Mouse (Mus musculus): ENCODE data around the gene Acaa1a. TPM values are rescaled to one million over a fixed set of nuclear protein-coding genes. Genes with fewer than 3 reads are reported as not detected.

Gene Acaa1a
- polyA plus RNA-seq, 1 experiment from 2014 or later = 75.1 TPM

DNA sequence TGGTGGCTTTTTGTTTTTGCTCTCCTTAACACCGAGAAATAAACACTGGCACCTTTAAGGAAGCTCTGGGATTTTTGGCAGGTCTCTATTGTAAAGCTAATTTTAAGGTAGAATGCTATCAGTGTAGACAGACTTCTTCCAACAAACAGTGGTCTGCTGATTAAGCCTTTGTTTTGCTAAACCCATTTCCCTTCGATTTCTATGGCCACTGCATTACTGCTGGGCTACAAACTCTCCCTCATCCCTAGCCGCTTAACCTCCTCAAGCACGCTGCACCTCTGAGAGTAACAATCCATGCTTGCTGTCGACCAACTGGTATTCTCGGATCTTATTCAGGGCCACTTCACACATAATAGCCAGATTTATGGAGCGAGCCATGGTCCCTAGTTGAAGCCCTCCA, 18.5 kb upstream of the Acaa1a start:
- peak overlapping the region; percentile 26 for H3K9ac ChIP-seq (ENCODE audit: low read length)
- H3K36me3 ChIP-seq (ENCODE audit: control insufficient read depth, insufficient read depth, low read length) = no peaks in the 10 kb centered on the region
- H3K27me3 ChIP-seq (ENCODE audit: control insufficient read depth, insufficient read depth, low read length) = no peaks in the 10 kb centered on the region
- H3K4me2 ChIP-seq (ENCODE audit: low read depth) = peak overlapping the region; percentile 98
- 12% methylated on average over 7 of the region's 7 CpGs for WGBS
- no peaks in the 10 kb centered on the region for H3K9me3 ChIP-seq (ENCODE audit: control insufficient read depth, low read length)
- H3K4me1 ChIP-seq (ENCODE audit: control insufficient read depth, insufficient read depth, low read length) = peaks cover 5% of the 10 kb centered on the region; the same call in 1 of the 2 replicates
- no peak overlapping the region for H3K27ac ChIP-seq (ENCODE audit: low read depth, low read length)
- DNase-seq (ENCODE audit: low spot score) (no peak), ATAC-seq (ENCODE audit: insufficient read depth, low FRiP score, low TSS enrichment) (no peak)
- peak overlapping the region; percentile 92 for H3K4me3 ChIP-seq (ENCODE audit: low read depth, low read length)

DNA sequence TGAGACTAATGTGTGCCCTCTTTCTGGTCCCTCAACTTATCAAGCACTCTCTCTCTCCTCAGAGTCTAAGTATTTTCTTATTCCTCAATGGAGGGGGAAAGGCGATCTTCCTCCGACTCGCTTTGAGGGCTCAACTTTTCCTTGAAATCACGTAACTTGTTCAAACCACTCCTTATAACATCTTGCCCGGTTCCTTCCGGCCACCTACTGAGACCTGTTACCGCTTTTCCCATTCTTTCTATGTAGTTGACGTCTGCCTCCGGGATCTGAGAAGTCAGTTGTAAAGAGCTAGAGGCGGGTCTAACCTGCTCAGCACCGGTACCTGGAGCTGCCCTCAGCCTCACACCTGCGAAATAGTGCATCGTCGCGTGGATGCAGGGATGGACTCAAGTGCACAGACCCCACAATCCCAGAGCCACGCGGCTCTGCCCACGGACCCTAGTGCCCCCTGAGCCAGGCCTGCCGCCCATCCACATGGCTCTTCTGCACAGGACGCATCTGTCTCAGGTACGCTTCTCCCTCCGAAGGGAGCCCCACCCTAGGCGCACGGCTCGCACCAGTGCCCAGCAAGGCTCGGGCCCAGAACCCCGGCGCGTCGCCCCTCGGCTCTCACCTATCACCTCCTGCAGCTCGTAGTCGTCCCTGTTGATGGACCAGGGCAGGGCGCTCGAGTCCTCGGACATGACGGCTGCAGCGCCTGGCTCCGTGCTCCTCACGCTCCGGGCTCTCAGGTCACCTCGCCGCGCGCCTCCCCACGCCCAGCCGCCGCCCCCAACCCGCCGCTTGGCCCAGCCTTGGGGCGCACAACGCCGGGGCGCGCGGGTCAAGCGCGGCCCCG, 17.9 kb upstream of the Acaa1a start:
- peak overlapping the region; percentile 92 for H3K4me3 ChIP-seq (ENCODE audit: low read depth, low read length)
- ATAC-seq (ENCODE audit: insufficient read depth, low FRiP score, low TSS enrichment) (peak; percentile 56), DNase-seq (ENCODE audit: low spot score) (peak; percentile 27)
- H3K4me2 ChIP-seq (ENCODE audit: low read depth) = peak overlapping the region; percentile 98
- H3K27ac ChIP-seq (ENCODE audit: low read depth, low read length) = peak overlapping the region; percentile 83; the same call in 1 of the 2 replicates
- peak overlapping the region; percentile 89 for H3K9ac ChIP-seq (ENCODE audit: low read length)
- no peaks in the 10 kb centered on the region for H3K27me3 ChIP-seq (ENCODE audit: control insufficient read depth, insufficient read depth, low read length)
- no peaks in the 10 kb centered on the region for H3K9me3 ChIP-seq (ENCODE audit: control insufficient read depth, low read length)
- H3K4me1 ChIP-seq (ENCODE audit: control insufficient read depth, insufficient read depth, low read length) = peaks cover 5% of the 10 kb centered on the region; the same call in 1 of the 2 replicates
- H3K36me3 ChIP-seq (ENCODE audit: control insufficient read depth, insufficient read depth, low read length) = no peaks in the 10 kb centered on the region
- 0% methylated on average over 43 of the region's 59 CpGs for WGBS

DNA sequence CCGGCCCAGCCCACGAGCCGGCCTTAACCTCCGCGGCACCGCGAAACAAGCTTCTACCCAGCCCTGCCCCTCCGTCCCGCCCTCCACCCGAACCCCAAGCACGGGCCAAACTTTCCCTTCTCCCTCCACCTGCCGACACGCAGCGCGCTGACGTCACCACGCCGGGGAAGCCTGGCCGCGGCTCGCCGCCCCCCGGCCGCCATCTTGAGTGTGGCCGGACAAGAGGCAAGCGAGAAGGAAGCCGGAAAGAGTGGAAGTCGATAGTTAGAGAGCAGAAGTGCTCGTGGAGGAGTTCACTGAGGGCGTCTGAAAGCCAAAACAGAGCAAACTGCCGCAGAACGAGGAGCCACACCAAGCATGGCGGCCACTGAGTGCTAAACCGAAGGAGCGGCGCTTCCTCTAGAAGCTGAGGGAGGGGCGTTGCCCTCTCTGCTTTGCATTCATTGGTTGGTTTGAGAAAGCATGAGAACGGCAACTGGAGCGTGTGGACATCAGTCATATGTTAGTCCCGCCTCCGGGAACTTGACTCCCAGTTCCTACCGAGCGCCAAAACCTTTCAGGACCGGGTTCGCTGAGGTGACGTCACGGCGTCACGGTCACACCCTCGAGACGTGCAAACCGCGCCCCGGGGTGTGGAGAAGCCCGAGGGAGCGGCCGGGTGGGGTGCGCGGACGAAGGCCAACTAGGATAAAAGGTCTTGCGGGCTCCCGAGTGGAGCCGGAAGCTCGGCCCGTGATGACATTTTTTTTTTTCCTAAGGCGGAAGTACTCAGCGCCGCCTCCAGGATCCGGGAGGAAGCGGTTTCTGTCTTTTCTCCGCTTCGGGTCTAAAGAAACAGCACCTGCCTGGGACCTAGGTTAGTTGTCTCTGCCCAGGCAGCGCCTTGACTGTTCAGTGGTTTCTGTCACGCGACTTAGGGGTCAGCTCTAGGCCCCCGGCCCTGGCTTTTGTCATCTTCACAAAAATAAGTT, 16.9 kb upstream of the Acaa1a start, which contains the start of gene Oxsr1:
Gene Oxsr1 (minus strand): TSS at position 139 of the 971 bp plus-strand sequence.
- H3K9me3 ChIP-seq (ENCODE audit: control insufficient read depth, low read length) = no peaks in the 10 kb centered on the region
- peak; percentile 97 for ATAC-seq (ENCODE audit: insufficient read depth, low FRiP score, low TSS enrichment)

DNA sequence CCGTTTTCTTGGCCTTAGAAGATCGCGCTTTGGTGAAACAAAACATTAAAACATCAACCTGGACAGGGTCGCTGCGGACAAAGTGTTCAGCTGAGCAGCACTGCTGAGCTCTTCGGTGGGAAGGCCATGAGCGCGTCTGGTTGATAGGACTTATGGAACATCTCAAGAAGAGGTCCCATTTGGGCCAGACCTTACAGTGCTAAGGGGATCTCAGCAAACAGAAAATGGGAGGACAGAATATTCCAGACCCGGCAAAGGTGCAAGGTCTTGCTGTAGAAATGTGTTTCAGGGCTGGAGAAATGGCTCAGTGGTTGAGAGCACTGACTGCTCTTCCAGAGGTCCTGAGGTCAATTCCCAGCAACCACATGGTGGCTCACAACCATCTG, 16.2 kb upstream of the Acaa1a start:
- peak overlapping the region; percentile 89 for H3K9ac ChIP-seq (ENCODE audit: low read length)
- DNase-seq (ENCODE audit: low spot score) (no peak), ATAC-seq (ENCODE audit: insufficient read depth, low FRiP score, low TSS enrichment) (no peak)
- H3K4me2 ChIP-seq (ENCODE audit: low read depth) = peak overlapping the region; percentile 98
- H3K27me3 ChIP-seq (ENCODE audit: control insufficient read depth, insufficient read depth, low read length) = no peaks in the 10 kb centered on the region
- no peaks in the 10 kb centered on the region for H3K36me3 ChIP-seq (ENCODE audit: control insufficient read depth, insufficient read depth, low read length)
- peaks cover 5% of the 10 kb centered on the region; the same call in 1 of the 2 replicates for H3K4me1 ChIP-seq (ENCODE audit: control insufficient read depth, insufficient read depth, low read length)
- H3K9me3 ChIP-seq (ENCODE audit: control insufficient read depth, low read length) = no peaks in the 10 kb centered on the region
- peak overlapping the region; percentile 83 for H3K27ac ChIP-seq (ENCODE audit: low read depth, low read length)
- WGBS = 11% methylated on average over 9 of the region's 9 CpGs
- H3K4me3 ChIP-seq (ENCODE audit: low read depth, low read length) = peak overlapping the region; percentile 92

More for the DNA sequence above, 16.9 kb upstream of the Acaa1a start, which contains the start of gene Oxsr1:
- no peaks in the 10 kb centered on the region for H3K36me3 ChIP-seq (ENCODE audit: control insufficient read depth, insufficient read depth, low read length)
- H3K4me2 ChIP-seq (ENCODE audit: low read depth) = peak within 1 kb of the TSS; percentile 98
- H3K27me3 ChIP-seq (ENCODE audit: control insufficient read depth, insufficient read depth, low read length) = no peaks in the 10 kb centered on the region
- peak within 1 kb of the TSS; percentile 83 for H3K27ac ChIP-seq (ENCODE audit: low read depth, low read length)
- peak; percentile 96 for DNase-seq (ENCODE audit: low spot score)
- under 1% methylated on average over 76 of the region's 76 CpGs for WGBS
- H3K4me3 ChIP-seq (ENCODE audit: low read depth, low read length) = peak within 1 kb of the TSS; percentile 92
- peaks cover 5% of the 10 kb centered on the region; the same call in 1 of the 2 replicates for H3K4me1 ChIP-seq (ENCODE audit: control insufficient read depth, insufficient read depth, low read length)
- peak within 1 kb of the TSS; percentile 89 for H3K9ac ChIP-seq (ENCODE audit: low read length)

DNA sequence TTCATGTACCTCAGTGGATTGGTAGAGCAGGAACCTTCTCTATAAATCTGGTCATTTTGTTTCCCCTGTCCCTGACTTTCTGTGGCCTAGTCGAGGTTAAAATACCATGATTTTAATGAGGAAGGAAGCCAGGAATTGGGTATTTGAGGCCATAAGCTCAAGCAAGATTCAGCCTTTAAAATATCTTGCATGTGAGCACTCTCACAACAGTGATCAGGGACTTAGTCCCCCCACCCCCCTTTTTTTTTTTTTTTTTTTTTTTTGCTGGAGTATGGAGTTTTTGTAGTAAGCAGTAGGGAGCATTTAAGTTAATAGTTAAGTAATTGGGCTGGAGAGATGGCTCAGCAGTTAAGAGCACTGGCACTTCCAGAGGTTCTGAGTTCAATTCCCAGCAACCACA, 15.3 kb upstream of the Acaa1a start:
- Histone ChIP-seq H3K27ac (ENCODE audit: low read depth, low read length) (no peak overlapping the region), H3K4me2 (ENCODE audit: low read depth) (no peak overlapping the region)
- WGBS = 67% methylated on average over 1 of the region's 1 CpGs

DNA sequence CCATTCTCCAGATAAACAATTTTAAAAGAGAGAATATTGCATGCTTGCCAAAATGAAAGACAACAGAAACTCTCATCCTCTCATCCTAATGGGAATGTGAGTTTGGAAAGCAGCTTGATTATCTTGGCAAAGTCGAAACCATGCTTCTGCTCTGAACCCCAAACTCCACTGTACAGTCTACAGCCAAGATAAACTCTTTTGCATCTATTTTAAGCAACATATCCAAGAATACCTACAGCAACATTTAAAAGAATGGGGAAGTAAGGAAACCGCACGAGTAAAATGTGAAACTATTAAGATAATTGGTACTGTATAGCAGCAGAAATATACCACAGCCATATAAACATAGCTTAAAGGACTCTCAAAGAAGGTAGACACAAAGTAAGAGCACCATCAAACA, 11.0 kb upstream of the Acaa1a start:
- Histone ChIP-seq H3K36me3 (ENCODE audit: control insufficient read depth, insufficient read depth, low read length) (no peaks in the 10 kb centered on the region), H3K9me3 (ENCODE audit: control insufficient read depth, low read length) (no peaks in the 10 kb centered on the region), H3K4me1 (ENCODE audit: control insufficient read depth, insufficient read depth, low read length) (no peaks in the 10 kb centered on the region), H3K27ac (ENCODE audit: low read depth, low read length) (no peak overlapping the region), H3K4me2 (ENCODE audit: low read depth) (no peak overlapping the region), H3K27me3 (ENCODE audit: control insufficient read depth, insufficient read depth, low read length) (no peaks in the 10 kb centered on the region), H3K9ac (ENCODE audit: low read length) (no peak overlapping the region), H3K4me3 (ENCODE audit: low read depth, low read length) (no peak overlapping the region)
- ATAC-seq (ENCODE audit: insufficient read depth, low FRiP score, low TSS enrichment) (no peak), DNase-seq (ENCODE audit: low spot score) (no peak)
- 91% methylated on average over 3 of the region's 3 CpGs for WGBS

More for the DNA sequence above, 15.3 kb upstream of the Acaa1a start:
- Histone ChIP-seq H3K27me3 (ENCODE audit: control insufficient read depth, insufficient read depth, low read length) (no peaks in the 10 kb centered on the region), H3K9ac (ENCODE audit: low read length) (no peak overlapping the region), H3K36me3 (ENCODE audit: control insufficient read depth, insufficient read depth, low read length) (no peaks in the 10 kb centered on the region), H3K4me3 (ENCODE audit: low read depth, low read length) (no peak overlapping the region), H3K9me3 (ENCODE audit: control insufficient read depth, low read length) (no peaks in the 10 kb centered on the region), H3K4me1 (ENCODE audit: control insufficient read depth, insufficient read depth, low read length) (peaks cover 5% of the 10 kb centered on the region; the same call in 1 of the 2 replicates)
- DNase-seq (ENCODE audit: low spot score) (no peak), ATAC-seq (ENCODE audit: insufficient read depth, low FRiP score, low TSS enrichment) (no peak)

DNA sequence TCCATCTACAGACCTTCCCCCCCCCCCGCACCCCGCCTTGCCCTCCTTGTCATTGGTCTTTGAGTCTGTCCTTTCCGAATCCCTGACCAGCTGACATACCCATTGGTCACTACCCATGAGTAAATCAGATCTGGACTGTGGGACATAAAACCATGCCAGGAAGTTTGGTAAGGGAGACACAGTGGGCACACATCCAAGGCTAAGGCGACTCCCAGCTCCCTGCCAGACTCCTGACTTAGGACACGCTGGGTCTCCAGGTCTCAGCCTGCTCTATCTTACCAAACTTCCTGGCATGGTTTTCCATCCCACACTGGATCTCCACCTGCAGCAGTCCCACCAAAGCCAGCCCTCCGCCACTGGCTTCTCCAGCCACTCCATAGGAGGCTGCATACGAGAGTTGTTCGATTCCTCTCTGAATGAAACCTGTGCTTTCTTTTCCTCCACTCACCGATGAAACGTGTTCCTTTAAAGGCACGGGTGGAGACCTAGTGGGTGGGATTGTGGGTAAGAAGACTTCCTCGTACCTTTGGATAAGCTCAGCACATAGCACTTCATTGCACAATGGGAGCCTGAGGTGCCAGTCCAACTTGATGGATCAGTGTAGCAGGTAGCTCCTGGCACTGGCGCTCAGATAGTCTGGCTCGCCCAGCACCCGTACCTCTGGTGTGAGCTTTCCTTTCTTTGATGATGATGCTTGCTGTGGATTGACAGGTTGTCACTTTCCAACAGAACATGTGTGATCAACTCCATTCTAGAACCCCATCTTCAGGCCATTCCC, 9.1 kb upstream of the Acaa1a start:
- 91% methylated on average over 15 of the region's 15 CpGs for WGBS
- H3K9me3 ChIP-seq (ENCODE audit: control insufficient read depth, low read length) = no peaks in the 10 kb centered on the region

DNA sequence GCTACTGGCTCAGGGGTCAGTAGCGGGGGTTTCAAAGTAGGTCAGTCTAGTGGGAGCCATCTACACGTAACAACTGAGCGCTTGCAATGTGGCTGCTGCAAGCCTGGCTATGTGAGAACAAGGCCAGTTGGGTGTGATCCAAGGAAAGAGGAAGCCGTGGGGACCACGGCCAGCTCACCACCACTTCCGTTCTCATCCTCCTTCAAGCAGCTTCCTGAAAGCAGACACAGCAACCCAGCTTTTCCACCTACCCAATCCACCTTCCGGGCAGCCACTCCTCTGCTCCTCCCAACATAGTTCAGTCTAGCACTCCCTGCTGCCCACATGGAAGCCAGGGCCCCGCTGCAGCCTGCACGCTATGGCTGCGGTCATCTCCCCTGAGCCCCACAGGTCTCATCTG, 5.2 kb upstream of the Acaa1a start:
- ATAC-seq (ENCODE audit: insufficient read depth, low FRiP score, low TSS enrichment) (no peak), DNase-seq (ENCODE audit: low spot score) (no peak)
- no peaks in the 10 kb centered on the region for H3K9me3 ChIP-seq (ENCODE audit: control insufficient read depth, low read length)
- H3K27ac ChIP-seq (ENCODE audit: low read depth, low read length) = no peak overlapping the region
- no peak overlapping the region for H3K4me3 ChIP-seq (ENCODE audit: low read depth, low read length)
- peaks cover 3% of the 10 kb centered on the region; the same call in 1 of the 2 replicates for H3K27me3 ChIP-seq (ENCODE audit: control insufficient read depth, insufficient read depth, low read length)
- H3K36me3 ChIP-seq (ENCODE audit: control insufficient read depth, insufficient read depth, low read length) = no peaks in the 10 kb centered on the region
- H3K4me2 ChIP-seq (ENCODE audit: low read depth) = no peak overlapping the region
- 73% methylated on average over 10 of the region's 10 CpGs for WGBS
- H3K9ac ChIP-seq (ENCODE audit: low read length) = no peak overlapping the region
- H3K4me1 ChIP-seq (ENCODE audit: control insufficient read depth, insufficient read depth, low read length) = no peaks in the 10 kb centered on the region

More for the DNA sequence above, 9.1 kb upstream of the Acaa1a start:
- no peaks in the 10 kb centered on the region for H3K27me3 ChIP-seq (ENCODE audit: control insufficient read depth, insufficient read depth, low read length)
- H3K4me3 ChIP-seq (ENCODE audit: low read depth, low read length) = no peak overlapping the region
- H3K4me2 ChIP-seq (ENCODE audit: low read depth) = no peak overlapping the region
- no peaks in the 10 kb centered on the region for H3K4me1 ChIP-seq (ENCODE audit: control insufficient read depth, insufficient read depth, low read length)
- H3K27ac ChIP-seq (ENCODE audit: low read depth, low read length) = no peak overlapping the region
- DNase-seq (ENCODE audit: low spot score) (no peak), ATAC-seq (ENCODE audit: insufficient read depth, low FRiP score, low TSS enrichment) (no peak)
- H3K36me3 ChIP-seq (ENCODE audit: control insufficient read depth, insufficient read depth, low read length) = no peaks in the 10 kb centered on the region
- no peak overlapping the region for H3K9ac ChIP-seq (ENCODE audit: low read length)
